Mouse (Mus musculus) forebrain, embryonic 14.5 days (tissue): ENCODE data around the gene Celsr1. TPM values are rescaled to one million over a fixed set of nuclear protein-coding genes. Genes with fewer than 3 reads are reported as not detected.
"Not testable (repeated sequence)": the region's sequence is repeated elsewhere in the genome, so short reads cannot be mapped to it uniquely, and the experiment has no call there.

Source experiments
- ATAC-seq: fragments of 200-750 bp; cut with Nextera tagmentation; 2 replicates; pipeline ENCODE4 v1.8.0; 2017; ENCODE audit warnings: mild to moderate bottlenecking, moderate library complexity
- DNase-seq: peaks from one replicate; pipeline ENCODE4 v3.0.0-alpha.2; 2015; ENCODE audit warnings: low spot score
- H3K27ac ChIP-seq: fragments of 300-500 bp; sonication (generic); 2 replicates; pipeline ENCODE4 v1.5.1; 2014; ENCODE audit warnings: low read depth, mild to moderate bottlenecking, control low read depth, low read length, moderate library complexity
- H3K27me3 ChIP-seq: fragments of 300-500 bp; sonication (generic); replicated peaks from 2 replicates; pipeline ENCODE4 v1.6.1; 2014; ENCODE audit warnings: low read length, control low read depth, mixed read lengths; ENCODE audit not compliant: control insufficient read depth, insufficient read depth
- H3K36me3 ChIP-seq: fragments of 300-500 bp; sonication (generic); 2 replicates; pipeline ENCODE4 v1.6.1; 2014; ENCODE audit warnings: low read length, control low read depth; ENCODE audit not compliant: control insufficient read depth, insufficient read depth
- H3K4me1 ChIP-seq: fragments of 300-500 bp; sonication (generic); 2 replicates; pipeline ENCODE4 v1.6.1; 2014; ENCODE audit warnings: antibody characterized with exemption, low read length, control low read depth; ENCODE audit not compliant: control insufficient read depth, insufficient read depth
- H3K4me2 ChIP-seq: fragments of 300-500 bp; sonication (generic); 2 replicates; pipeline ENCODE4 v1.6.1; 2014; ENCODE audit warnings: mild to moderate bottlenecking, control low read depth, low read length
- H3K4me3 ChIP-seq: fragments of 300-500 bp; sonication (generic); 2 replicates; pipeline ENCODE4 v1.5.1; 2014; ENCODE audit warnings: low read depth, low read length, control low read depth
- H3K9ac ChIP-seq: fragments of 300-500 bp; sonication (generic); 2 replicates; pipeline ENCODE4 v1.6.1; 2014; ENCODE audit warnings: mild to moderate bottlenecking, low read length, control low read depth, moderate library complexity
- H3K9me3 ChIP-seq: fragments of 300-500 bp; sonication (generic); replicated peaks from 2 replicates; pipeline ENCODE4 v1.6.1; 2016; ENCODE audit warnings: low read length, control low read depth, mixed read lengths; ENCODE audit not compliant: control insufficient read depth
- WGBS: fragments of 180-500 bp; shearing (Covaris S2); extraction: QIAGEN DNeasy Blood & Tissue Kit; methylation state at CpG from one replicate; pipeline ENCODE4 v1.1.7; 2014; 5-methylcytosine and 5-hydroxymethylcytosine counted together
- polyA plus RNA-seq: library from polyadenylated mRNA; unstranded; fragments of >200 nt; fragmentation: Nextera tagmentation; extraction: Ambion mirVana; gene quantifications from 2 replicates; pipeline ENCODE4 v1.2.1, GENCODE M21; 2014

Celsr1 gene
- polyA plus RNA-seq, 1 experiment from 2014 or later, result 9.6 TPM

DNA sequence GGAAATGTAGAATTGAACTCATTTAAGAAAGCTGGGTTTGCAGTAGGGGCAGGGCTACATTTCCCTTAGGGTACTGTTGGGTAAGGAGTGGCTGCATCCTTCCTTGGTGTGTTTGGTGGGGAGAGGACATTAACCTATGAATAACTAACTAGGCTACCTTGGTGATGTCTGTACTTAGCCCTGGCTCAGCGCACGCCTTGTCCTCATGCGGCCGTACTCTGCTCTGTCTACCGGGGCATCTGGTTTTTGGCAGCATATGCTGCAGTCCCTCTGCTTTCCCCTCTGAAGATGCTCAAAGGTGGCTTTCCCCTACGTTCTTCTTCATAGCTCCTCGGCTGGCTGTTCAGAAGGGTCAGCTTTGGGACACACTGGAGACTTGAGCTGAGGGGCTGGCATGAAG is 156.2 kb downstream of the Celsr1 start:
- H3K27ac ChIP-seq, result no peak overlapping the region
- H3K9me3 ChIP-seq, result no peaks in the 10 kb centered on the region
- H3K4me2 ChIP-seq, result no peak overlapping the region
- no peaks in the 10 kb centered on the region for H3K27me3 ChIP-seq
- H3K4me3 ChIP-seq, result no peak overlapping the region
- peaks cover 8% of the 10 kb centered on the region for H3K4me1 ChIP-seq
- no peak for DNase-seq
- 93% methylated on average over 7 of the region's 7 CpGs for WGBS
- H3K36me3 ChIP-seq, result peaks cover 38% of the 10 kb centered on the region
- no peak for ATAC-seq
- H3K9ac ChIP-seq, result no peak overlapping the region

DNA sequence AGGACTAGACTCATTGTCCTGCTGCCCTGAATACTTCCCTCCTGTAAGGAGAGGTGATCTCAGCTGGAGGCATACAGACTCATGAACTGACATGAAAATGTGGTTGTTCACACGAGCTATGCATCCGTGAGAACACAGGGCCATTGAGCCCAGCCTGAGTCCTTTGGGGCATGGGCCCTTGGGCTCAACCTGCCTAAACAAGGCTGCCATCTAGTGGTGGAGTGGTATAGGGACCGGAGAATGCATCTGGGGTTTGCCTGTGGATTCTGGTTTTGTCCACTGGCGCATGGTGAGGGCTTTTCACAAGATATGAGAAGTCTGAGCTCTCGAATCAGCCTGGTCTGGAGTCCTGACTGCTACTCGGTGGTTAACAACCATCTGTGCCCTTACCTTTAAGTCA is 165.9 kb downstream of the Celsr1 start:
- Histone ChIP-seq H3K36me3 (peaks cover 86% of the 10 kb centered on the region), H3K27ac (no peak overlapping the region), H3K4me2 (no peak overlapping the region), H3K4me3 (no peak overlapping the region), H3K4me1 (no peaks in the 10 kb centered on the region), H3K9me3 (no peaks in the 10 kb centered on the region), H3K27me3 (no peaks in the 10 kb centered on the region), H3K9ac (no peak overlapping the region)
- peak; percentile 54; the same call in 1 of the 2 replicates for ATAC-seq
- DNase-seq, result peak; percentile 81
- WGBS, result 43% methylated on average over 6 of the region's 6 CpGs

DNA sequence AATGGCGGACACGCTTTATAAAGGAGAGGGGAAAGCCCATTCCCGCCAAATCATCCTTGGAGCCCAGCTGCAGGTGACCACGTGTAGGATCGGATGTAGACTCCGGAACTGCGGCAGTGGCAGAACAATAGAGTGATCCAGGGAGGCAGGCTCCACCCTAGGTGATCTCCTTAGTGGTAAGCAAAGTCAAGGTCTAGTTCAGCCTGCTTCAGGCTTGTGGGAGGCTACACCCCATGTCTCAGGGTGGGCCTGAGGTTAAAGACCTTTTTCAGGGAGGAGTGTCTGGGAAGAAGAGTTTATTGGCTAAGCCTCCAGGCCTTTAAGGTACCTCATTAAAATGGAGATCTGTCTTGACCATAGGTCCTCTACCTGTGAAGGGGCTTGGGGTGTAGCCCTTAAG is 167.7 kb downstream of the Celsr1 start:
- H3K9me3 ChIP-seq, H3K9ac ChIP-seq, H3K27me3 ChIP-seq, H3K4me2 ChIP-seq, DNase-seq, ATAC-seq, H3K27ac ChIP-seq, H3K4me1 ChIP-seq, H3K4me3 ChIP-seq: not testable (repeated sequence)
- H3K36me3 ChIP-seq, result peaks cover 80% of the 10 kb centered on the region
- WGBS, result 91% methylated on average over 7 of the region's 7 CpGs

DNA sequence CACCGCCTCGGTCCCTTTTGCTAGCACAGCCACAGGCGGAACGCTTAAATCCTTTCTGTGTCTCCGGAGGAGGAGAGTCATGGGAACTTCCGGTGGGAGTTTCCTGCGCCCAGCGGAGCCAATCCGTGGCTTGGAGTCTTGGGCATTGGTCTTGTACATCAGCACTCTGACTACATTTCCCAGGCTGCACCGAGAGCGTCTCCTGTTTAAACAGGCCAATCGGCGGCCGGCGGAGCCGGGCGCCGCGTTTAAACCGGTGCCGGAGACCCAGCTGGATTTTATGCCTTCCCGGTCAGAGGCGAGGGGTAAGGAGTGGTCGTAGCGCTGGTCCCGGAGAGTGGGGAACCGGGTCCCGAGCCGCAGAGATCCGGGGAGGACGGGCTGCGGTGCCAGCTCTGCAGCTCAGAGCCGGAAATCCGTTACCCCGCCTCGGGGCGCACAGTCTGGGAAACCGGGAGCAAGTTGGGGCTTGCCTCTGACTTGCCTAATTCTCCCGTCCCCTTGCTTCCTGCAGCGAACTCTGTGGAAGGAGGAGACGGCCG is 174.0 kb downstream of the Celsr1 start, which contains the start of gene Gtse1:
Gene Gtse1, plus strand, starts transcription at position 256 of the 542 bp plus-strand sequence.
- no peaks in the 10 kb centered on the region for H3K27me3 ChIP-seq
- under 1% methylated on average over 42 of the region's 42 CpGs for WGBS
- peaks cover 13% of the 10 kb centered on the region; the same call in 1 of the 2 replicates for H3K4me1 ChIP-seq
- H3K4me2 ChIP-seq, result peak within 1 kb of the TSS; percentile 85
- H3K9me3 ChIP-seq, result no peaks in the 10 kb centered on the region
- peak within 1 kb of the TSS; percentile 79 for H3K9ac ChIP-seq
- DNase-seq (peak; percentile 99), ATAC-seq (peak; percentile 100)
- peak within 1 kb of the TSS; percentile 31; the same call in 1 of the 2 replicates for H3K27ac ChIP-seq
- peak within 1 kb of the TSS; percentile 44 for H3K4me3 ChIP-seq
- peaks cover 29% of the 10 kb centered on the region for H3K36me3 ChIP-seq

DNA sequence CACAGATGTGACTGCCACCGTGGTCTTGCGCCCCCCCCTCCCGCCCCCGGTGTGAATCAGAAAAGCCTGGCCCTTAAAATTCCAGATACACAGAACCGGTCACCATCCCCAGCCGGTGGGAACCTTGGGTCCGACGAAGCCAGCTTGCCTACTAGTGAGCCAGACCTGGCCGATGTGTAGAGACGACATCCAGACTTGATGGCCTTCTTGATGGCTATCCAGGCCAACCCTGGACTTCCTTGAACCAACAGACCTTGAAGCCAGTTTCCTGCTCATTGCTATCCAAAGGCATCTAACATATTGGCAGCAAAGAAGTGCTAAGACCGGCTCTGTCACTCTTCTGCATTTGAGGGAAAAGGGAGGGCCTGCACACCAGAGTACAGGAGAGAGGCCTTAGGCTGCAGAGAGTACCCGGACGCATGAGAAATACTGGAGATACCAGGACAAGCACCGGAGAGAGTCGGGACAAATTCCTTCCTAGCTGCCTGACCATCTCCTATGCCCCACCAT is 174.5 kb downstream of the Celsr1 start:
- DNase-seq (no peak), ATAC-seq (0 out of 2 replicates have a peak, but pooled peaks have one; percentile 4)
- peak overlapping the region; percentile 31; the same call in 1 of the 2 replicates for H3K27ac ChIP-seq
- WGBS, result 9% methylated on average over 15 of the region's 15 CpGs
- peak overlapping the region; percentile 44 for H3K4me3 ChIP-seq
- peaks cover 13% of the 10 kb centered on the region; the same call in 1 of the 2 replicates for H3K4me1 ChIP-seq
- peaks cover 24% of the 10 kb centered on the region for H3K36me3 ChIP-seq
- H3K9ac ChIP-seq, result peak overlapping the region; percentile 79
- peak overlapping the region; percentile 85 for H3K4me2 ChIP-seq
- H3K27me3 ChIP-seq, result no peaks in the 10 kb centered on the region
- H3K9me3 ChIP-seq, result no peaks in the 10 kb centered on the region

DNA sequence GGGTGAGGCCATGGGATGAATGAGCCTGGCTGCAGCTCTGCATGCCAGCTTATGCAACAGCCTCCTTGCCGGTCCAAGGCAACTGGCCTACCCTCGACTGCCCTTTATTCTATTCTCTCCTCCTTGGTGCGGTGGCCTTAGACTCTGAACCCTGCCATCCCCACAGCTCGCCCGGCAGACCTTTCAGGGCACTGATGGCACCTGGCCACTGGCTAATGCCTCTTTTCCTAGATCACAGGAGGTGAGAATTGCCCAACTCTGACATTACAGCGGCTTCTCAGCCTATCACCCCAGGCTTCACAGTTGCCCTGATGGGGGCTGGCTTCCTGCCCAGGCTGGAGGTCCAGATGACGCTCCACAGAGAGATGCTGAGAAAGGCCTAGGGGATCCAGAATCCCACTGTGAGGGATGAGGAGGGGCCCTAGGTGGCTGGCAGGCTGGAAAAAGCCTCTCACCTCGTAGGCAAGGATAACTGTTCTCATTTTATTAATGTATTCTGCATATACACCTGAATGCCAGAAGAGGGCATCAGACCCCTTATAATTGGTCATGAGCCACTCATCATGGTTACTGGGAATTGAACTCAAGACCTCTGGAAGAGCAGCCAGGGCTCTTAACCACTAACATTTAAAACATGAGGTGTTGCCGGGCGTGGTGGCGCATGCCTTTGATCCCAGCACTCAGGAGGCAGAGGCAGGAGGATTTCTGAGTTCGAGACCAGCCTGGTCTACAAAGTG is 181.8 kb downstream of the Celsr1 start:
- no peak for DNase-seq
- WGBS, result 79% methylated on average over 12 of the region's 12 CpGs
- H3K27ac ChIP-seq, result no peak overlapping the region
- H3K9me3 ChIP-seq, result no peaks in the 10 kb centered on the region
- no peaks in the 10 kb centered on the region for H3K36me3 ChIP-seq
- ATAC-seq, result no peak
- no peaks in the 10 kb centered on the region for H3K4me1 ChIP-seq
- H3K4me3 ChIP-seq, result no peak overlapping the region
- H3K4me2 ChIP-seq, result no peak overlapping the region
- H3K27me3 ChIP-seq, result no peaks in the 10 kb centered on the region
- H3K9ac ChIP-seq, result no peak overlapping the region

Other genes with a start within 250 kb of the Celsr1 start
- gene Cdpf1, start 222.1 kb downstream of the Celsr1 start, polyA plus RNA-seq, result 28.4 and 29.5 TPM in 2 replicates
- 0.05 TPM in 2 replicates for gene Pkdrej, start 212.0 kb downstream of the Celsr1 start, polyA plus RNA-seq
- 2.6 and 2.7 TPM in 2 replicates for gene Ttc38, start 201.5 kb downstream of the Celsr1 start, polyA plus RNA-seq
- gene Gtse1, start 174.0 kb downstream of the Celsr1 start, polyA plus RNA-seq, result 14.3 and 15.7 TPM in 2 replicates
- 33.5 and 39.5 TPM in 2 replicates for gene Trmu, start 154.5 kb downstream of the Celsr1 start, polyA plus RNA-seq
- 20.7 and 28.0 TPM in 2 replicates for gene Gramd4, start 23.9 kb upstream of the Celsr1 start, polyA plus RNA-seq
- gene Cerk, start 152.4 kb upstream of the Celsr1 start, polyA plus RNA-seq, result 20.8 and 21.3 TPM in 2 replicates
- gene Tbc1d22a, start 180.7 kb upstream of the Celsr1 start, polyA plus RNA-seq, result 8.0 and 9.4 TPM in 2 replicates